Mouse (Mus musculus): ENCODE measurements at regions not wholly inside any gene's neighbourhood (a gene's known extent, or its start where the extent isn't known, plus 50 kb on each side); places are given as distances from the start of the nearest gene placed in this dataset.

DNA sequence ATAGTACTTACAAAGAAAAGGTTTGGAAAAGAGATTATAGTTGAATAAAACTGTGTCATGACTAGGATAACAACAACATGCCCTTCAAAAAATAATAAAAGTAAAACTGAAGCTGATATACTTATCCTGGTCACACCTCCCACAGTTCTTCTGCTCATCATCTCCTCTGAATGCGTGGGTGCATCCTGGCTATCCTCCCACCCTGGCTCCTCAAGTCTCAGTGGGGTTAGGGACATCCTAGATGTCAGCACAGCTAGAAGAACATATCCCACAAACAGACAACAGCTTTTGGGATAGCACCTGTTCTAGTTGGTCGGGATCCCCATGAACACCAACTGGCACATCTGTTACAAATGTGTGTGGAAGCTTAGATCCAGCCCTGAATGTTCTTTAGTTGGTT, 786.7 kb upstream of the Brinp3 start:
- DNase-seq (ENCODE audit: low spot score in 2 of 2) = peak; percentile 4 to 47
